Mouse (Mus musculus) G1E (cell line): ENCODE data around the gene Akap9.

ENCODE experiments used
- CTCF ChIP-seq: IDR thresholded peaks from 2 replicates; pipeline ENCODE4 v1.5.1; 2012; ENCODE audit warnings: low read depth, low read length, inconsistent platforms, mixed read lengths
- GATA1 ChIP-seq: IDR thresholded peaks from 2 replicates; pipeline ENCODE4 v1.6.1; 2012; ENCODE audit warnings: borderline replicate concordance, low read length, inconsistent platforms, mixed read lengths
- GATA2 ChIP-seq: IDR thresholded peaks from 2 replicates; pipeline ENCODE4 v1.6.1; 2012; ENCODE audit warnings: low read depth, low read length, inconsistent platforms, borderline replicate concordance
- TAL1 ChIP-seq: conservative IDR thresholded peaks from 2 replicates; pipeline ENCODE4 v1.6.1; 2012; ENCODE audit warnings: low read depth, low read length, inconsistent platforms, mixed read lengths

DNA sequence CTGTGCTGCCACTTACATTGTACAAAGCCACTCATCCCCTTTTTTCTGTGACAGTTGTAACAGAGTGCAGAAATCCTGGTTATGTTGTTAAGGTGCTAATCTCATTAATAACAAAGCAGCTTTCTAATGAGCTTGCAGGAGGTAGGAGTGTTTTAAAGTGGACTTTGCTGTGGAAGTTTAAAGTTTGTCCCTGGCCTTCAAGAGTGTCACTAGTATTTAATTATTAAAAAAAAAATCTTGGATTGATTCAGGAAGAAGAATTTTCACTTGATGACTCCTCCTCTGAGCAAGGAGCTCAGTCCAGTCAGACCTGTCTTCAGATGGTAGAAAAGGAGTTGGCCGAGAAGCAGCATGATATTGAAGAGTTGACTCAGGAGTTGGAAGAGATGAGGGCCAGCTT, 26.7 kb downstream of the Akap9 start:
- TF ChIP-seq CTCF: no peak
- no peak for TF ChIP-seq TAL1
- no peak for TF ChIP-seq GATA2
- TF ChIP-seq GATA1: no peak
